Mouse (Mus musculus) lung, postnatal 25 days (tissue): Measurements from ENCODE around the gene Rad54l2.

Experiments
- DNase-seq: peaks from one replicate; pipeline ENCODE4 v3.0.0; 2022; ENCODE audit warnings: low spot score

Rad54l2 gene

DNA sequence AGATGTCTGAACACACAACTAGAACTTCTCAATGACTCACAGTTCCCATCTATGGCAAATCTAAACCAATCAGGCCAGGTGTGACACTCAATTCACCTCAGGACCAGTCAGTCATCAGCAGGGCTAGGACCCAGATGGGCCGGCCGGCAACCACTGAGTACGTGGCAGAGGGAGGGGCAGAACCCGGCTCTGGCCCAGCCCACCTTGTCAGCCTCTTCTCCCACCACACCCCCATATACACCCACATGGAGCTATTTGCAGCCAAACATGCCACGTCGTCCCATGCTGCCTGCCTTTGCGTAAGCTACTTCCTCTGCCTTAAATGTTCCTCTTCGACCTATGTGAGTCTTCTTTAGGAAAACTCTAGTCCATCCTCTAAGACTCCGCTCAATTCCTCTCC, 113.0 kb downstream of the Rad54l2 start:
- peak; percentile 28 for DNase-seq

DNA sequence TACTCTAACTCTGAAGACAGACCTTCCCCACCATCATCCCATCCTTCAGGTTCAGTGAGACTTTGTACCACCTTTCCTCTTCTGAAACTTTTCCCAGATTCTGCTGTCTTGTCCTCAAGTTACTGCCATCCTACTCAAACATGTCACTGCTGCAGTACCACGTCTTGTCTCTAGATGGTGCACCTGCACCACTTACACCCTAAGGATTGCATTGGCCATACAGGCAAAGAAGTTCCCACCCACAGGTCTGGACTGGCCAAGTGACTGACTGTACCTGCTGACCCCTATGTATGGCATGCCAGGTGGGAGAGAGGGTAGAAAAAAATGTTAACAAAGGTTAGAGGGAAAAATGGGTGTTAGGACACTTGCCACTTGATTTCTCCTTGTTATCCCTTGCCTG, 113.5 kb downstream of the Rad54l2 start:
- peak; percentile 82 for DNase-seq

DNA sequence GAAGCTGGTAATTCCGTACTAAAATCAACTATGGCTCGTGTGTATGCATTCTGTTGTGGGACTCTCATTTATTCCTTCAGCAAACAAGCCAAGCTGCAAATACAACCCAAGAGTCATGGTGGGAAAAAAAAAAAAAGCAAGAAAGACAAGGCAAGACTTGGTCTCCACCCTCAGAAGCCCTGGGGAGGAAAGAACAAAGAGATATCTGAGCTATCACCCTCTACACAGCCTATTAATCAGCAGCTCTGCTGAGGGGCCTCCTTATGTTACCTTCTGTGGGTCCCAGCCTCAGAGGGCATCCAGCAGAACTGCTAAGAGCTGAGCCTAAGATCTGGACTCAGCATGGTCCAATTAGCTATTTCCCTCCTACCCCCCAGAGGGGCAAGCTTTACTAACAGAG, 115.1 kb downstream of the Rad54l2 start:
- no peak for DNase-seq

DNA sequence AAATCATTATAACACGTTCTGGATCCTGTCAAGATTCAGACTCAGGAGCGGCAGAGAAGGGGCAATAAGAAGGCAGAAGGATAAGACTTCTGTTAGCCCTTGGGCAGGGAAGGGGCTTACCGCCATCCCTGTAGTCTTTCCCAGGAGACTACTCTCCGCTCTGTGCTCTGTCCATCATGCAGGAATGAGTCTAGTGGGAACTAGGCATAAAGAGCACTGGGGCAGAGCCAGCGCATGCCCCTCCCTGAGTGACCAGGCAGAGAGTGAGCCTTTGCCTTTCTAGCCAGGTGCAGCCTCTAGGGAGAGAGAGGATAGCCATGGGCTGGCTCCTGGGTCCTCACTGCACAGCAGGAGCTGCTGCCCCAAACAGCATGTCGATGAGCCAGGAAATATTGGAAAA, 124.1 kb downstream of the Rad54l2 start:
- DNase-seq, result no peak

DNA sequence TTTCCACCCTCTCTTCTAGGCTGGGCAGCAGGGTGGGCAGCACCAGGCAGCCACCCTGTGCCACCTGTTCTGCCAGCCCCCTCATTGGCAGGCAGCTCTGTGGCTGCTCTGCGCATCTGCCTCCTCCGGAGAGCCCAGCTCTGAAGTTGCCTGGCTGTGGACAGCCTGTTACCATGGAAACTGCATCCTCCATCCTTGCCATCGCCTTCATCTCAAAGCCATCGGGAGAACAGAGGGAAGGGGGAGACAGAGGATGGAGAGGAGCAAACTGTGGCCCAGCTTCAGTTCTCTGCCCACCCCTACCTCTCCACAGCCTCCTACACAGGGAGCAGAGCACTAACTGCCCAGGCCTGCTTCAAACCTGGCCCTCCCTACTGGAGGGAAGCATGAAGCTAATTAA, 124.6 kb downstream of the Rad54l2 start:
- DNase-seq, result no peak

DNA sequence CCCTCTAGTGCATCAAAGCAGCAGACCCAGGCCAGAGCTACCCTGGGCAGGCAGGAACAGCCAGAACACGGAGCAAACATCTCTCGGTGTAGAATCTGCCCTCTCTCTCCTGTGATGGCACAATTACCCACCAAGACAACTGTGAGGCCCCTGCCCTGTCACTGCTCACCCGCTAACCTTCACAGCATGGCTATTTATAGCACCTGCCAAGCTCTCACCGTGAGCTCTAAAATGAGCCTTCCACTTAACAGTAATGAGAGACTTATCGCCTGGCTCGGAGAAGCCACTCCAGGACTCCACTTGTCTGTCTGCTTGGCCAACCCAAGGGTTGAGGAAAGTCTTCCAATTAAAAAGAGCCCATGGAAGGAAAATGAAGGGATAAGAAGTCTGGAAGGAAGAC, 125.8 kb downstream of the Rad54l2 start:
- DNase-seq, result no peak

DNA sequence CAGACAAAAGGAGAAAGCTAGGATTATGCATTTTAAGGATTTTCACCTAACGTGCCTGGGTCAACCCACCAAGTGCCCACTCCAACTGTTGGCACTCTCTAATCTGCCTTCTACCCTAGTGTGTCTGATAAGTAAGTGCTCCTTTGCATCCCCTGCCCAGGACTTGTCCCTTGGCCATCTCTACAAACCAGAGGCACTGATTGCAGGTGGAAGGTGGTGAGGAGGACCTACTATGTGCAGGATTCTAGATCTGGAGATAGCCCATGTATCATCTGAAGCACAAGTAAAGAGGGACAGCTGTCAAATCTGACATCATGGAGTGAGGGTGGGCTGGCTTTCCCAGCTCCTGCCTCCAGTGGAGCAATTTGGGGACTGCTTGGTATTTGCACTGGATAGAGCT, 129.1 kb downstream of the Rad54l2 start:
- no peak for DNase-seq

DNA sequence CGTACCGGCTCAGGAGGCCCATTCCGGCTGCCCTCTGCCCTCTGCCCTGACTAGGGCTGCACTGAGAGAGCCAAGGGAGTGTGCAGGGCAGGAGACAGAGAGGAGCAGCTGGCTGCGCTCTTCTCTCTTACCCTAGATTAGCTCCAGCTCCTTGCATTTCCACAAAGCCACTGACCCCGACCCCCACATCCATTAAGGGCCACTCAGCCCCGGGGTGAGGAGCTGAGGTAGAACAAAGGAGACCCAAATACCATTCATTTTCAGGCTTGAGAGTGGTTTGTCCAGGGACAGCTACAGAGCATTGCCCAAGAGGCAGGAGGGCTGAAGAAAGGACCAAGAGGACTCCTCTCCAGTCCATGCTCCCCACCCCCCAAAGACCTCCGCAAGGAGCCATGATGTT, 129.6 kb downstream of the Rad54l2 start:
- no peak for DNase-seq

DNA sequence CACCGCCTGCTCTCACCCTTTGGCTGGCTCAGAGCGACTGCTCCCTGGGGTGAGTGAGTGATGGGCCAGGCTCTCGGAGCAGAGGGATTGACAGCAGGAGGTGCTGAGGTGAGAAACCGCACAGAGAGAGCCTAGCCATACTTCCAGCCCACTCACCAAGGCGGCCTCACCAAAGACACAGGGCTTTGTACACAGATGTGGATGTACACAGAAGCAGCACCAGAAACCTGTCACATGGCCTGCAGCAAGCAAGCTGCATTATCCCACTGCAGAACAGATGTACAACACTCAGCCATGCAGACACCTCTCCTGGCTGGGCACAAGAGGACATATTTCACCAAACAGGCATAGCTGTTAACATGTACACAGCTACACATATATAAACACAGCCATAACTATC, 131.4 kb downstream of the Rad54l2 start:
- no peak for DNase-seq

DNA sequence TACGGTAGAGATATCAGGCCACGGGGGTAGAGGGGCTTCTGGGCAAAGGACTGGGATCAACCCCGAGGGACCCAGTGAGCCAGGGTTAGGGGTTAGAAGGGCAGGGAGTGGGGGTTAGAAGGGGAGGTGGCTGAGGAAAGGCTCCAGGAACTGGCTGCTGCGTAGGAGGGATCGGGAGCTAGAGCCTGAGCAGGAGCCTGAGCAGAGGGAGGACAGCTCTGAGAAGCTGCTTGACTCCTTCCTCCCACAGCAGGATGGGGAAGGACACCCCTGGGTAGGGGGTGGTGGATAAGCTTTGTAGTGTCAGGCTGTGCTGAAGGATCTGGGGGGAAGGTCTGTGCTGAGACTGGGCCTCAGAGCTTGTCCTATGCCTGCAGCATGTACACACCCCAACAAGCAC, 132.2 kb downstream of the Rad54l2 start:
- no peak for DNase-seq

DNA sequence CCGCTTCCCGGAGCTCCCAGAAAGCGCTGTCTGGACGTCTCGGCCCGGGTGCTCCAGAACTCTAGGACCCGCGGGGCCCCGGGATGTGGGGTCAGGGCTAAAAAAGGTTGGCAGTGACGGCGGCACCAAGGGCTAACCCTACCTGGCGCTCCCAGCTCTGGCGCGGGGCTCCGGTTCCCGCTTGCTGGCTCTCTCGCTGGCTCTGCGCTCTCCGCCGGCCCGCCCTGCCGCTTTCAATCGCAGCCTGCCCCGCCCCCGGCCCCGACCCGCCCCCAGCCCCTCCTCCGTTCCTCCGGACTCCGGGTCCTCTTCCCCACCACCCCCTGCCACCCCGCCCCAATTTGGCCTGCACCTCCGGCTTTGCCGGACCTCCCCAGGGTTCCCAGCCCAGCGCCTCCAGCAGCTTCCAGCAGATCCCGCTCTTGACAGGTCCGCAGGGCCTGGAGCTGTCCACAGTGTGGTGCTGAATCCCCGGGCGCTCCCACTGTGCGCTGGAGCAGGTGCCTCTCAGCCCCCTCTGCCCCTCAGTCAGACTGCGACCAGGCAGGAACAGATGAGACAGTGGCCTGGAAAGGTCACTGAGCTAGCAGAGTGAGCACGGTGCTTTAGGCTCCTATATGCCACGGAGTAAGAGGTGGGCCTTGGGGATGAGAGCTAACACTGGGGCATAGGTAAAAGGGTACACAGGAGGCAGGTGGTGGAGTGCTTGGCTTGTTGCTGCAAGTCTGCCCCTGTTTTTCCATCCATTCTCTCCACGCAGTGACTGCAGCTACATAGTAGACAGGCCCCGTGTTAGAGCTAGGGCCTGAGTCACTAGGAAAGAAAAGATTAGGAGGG, 132.9 kb downstream of the Rad54l2 start, which contains the start of gene Grm2:
Gene Grm2, minus strand, starts transcription at position 199 of the 837 bp plus-strand sequence.
- peak; percentile 31 for DNase-seq

DNA sequence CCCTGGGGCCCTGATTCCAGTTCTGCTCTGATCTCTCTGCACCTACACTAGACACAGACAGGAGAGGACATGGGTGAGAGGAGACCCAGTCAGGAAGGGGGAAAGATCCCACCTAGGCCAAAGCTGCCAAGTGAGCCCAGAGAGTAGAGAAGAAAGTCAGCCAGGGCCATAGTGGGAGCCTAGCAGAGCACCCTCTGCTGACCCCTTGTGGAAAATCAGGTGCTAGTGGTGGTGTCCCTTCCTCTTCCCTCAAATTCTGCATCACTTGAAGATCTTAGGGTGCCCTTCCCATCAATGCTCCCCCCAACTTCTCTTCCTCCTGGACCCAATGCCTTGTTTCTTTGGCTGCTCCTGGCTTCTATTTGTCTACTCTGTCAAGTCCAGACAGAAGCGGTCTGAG, 136.3 kb downstream of the Rad54l2 start:
- DNase-seq, result no peak

DNA sequence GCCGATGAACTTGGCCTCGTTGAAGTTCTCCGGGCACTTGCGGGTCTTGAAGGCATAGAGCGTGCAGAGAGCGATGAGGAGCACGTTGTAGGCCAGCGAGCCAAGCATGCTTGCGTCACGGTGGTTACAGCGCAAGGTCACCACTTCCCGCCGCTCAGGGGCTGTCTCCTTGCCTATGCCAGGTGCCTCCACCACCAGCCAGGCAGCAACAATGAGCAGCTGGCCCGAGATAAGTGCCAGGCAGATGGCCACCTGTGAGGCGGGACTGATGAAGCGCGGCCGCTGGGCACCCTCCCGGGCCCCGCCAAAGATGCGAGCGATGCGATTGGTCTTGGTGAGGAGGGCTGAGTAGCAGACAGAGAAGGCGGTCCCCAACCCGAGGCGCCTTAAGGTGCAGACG, 141.8 kb downstream of the Rad54l2 start:
- no peak for DNase-seq

DNA sequence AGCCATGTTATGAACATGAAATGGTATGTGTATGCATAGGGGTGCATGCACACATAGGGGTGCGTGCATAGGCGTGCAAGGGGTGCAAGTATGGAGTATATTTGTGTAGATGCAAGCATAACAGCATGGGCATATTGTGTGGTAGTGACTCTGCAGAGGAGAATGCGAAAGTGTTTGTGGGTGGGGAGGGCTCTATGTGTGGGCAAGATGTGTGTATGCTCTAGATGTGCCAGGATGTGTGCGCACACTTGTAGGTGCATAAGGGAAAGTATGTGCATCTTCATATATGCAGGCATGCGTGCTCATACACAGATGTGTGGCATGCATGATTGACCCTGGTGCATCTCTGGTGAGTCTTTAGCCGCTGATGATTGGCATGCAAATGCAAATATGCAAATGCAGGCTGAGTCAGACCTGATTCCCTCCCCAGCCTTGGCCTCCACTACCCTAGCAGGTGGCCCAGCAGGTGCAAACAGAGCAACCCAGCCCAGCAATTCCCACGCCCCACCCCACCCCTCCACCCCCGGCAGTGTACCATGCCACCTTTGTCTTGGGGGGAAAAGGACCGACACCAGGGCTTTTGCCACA, 143.2 kb downstream of the Rad54l2 start:
- no peak for DNase-seq

DNA sequence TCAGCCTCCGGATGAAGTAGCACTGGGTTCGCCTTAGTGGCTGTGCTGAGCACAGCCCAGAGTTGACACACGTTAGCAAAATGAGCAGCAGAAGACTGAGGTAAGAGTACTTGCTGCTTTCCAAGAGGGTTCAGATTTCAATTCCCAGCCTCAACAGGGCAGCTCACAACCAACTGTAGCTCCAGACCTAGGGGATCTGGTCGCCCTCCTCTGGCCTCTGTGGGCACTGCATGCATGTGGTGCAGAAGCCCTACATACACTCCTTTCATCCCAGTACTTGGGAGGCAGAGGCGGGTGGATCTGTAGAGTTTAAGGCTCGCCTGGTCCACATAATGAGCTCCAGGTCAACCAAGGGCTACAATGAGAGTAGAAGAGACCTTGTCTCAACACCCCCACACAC, 145.2 kb downstream of the Rad54l2 start:
- no peak for DNase-seq

DNA sequence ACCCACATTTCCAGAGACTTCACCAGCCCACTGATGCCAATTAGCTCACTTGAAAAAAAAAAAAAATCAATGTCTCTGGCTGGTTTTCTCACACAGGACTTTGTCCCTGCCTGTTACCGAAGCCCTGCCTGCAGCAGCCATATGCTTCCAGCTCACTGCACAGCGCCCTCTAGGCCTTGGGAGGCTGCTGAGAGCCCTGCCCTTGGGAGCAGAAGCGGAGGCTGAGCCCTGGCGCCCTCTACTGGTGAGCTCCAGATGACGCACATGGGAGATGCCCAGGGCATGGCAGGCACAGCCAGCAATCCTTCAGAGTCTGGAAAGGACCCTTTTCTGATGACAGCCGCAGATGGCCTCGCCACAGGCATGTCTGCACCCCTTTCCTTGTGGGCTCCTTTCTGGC, 145.9 kb downstream of the Rad54l2 start:
- DNase-seq, result peak; percentile 75

DNA sequence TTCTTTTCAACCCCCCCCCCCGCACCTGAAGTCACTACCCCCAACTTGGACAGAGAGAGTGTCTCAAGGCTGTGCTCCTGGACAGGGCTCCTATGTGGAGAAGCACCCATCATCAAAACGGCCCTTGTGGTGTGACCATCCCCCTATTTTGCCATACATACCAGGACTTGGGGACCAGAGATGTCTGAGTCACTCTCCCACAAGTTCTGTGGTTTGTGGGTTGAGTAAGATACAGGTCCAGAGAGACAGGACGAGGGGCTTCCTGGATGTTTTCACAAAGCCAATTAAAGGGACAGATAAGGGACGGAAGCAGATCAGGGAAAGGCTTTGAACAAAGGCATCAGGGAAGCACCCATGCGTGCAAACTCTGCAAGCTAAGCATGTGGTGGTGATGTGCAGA, 147.6 kb downstream of the Rad54l2 start:
- DNase-seq, result no peak

DNA sequence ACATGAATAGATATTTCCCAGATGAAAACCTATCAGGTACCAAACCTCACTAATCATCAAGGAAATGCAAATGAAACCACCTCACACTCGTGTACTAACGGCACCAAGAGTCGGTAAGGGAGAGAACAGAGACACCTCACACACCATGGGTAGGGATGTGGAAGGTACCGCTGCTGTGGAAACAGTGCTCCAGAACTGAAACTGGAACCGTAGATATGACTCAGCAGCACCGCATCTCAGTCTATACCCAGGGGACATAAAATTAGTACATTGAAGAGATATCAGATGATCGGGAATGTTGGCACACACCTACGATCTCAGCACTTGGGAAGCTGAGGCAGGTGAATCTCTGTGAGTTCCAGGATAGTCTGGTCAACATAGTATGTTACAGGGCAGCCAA, 150.8 kb downstream of the Rad54l2 start:
- DNase-seq, result no peak
